Mouse (Mus musculus) inflammation-experienced regulatory T-cells (primary cell): ENCODE measurements around the gene Aff2. TPM values are rescaled to one million over a fixed set of nuclear protein-coding genes. Genes with fewer than 3 reads are reported as not detected.

Source experiments
- polyA plus RNA-seq, 2 experiments: library from polyadenylated mRNA; unstranded; fragments of 100-300 nt; shearing (Covaris generic); gene quantifications; one replicate each; pipeline ENCODE4 v1.2.1; 2017

The Aff2 gene
- polyA plus RNA-seq = 1 to 10 TPM in 1 of 2 experiments, under 1 TPM in 1; 0.11 to 1.1 TPM

DNA sequence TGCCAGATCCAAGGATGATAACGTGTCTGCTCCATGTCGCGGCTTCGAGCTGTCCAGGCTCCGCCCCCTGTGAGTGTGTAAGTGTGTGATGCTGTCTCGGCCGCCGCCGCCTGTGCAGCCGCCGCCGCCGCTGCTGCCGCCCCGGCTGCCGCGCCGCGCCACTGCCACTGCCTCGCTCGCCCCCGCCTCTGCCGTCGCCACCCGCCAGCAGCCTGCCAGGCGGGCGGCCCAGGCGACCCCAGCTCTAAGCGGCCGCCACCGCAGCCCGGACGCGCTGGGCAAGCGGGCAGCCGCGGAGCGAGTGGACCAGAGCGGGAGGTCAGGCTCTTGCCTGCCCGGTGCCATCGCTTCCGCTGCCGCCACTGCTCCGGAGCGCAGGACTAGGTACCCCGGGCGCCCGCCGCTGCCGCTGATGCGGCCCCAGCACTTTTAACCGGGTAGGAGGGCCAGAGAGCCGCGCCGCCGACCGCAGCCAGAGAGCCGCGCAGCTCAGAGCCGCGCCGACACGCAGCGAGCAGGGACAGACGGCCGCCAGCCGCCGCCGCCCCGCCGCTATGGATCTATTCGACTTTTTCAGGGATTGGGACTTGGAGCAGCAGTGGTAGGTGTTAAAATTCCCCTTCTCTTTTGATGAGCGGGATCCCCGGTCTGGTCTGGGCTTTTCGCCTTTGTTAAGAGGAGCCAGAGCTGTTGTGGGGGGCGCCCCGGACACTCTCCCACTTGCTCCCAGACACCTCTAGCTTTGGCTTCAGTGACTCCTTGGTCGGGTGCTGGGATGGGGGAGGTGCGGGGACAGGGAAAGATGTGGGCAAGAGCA lies at the start of gene Aff2:
TSS of gene Aff2 (plus strand) at position 57 of the 817 bp plus-strand sequence.

